ENCODE assay signal across 14 mouse cellular contexts in the genomic region with DNA sequence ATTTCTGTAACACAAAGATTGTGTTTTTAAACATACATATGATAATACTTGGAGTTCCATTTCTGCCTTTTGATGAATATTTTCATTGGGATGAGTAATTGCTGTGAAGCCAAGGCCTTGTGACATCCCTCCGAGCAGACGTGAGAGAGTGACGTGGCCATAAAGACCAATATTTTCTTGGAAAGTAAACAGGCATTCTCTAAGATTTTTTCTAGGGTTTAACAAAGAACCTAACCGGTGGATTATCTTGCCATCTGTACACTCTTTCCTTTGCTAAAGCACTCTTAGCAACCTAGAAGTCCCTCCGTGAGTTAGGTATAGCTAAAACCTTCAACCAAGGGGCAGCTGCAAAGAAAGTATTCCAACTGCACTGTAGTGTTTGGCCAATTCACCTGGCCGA.
"Had no signal": no experiment of that assay in that cellular context is flagged by ENCODE, and none has a peak within 500 bp of the region (broad histone marks: within the 10 kb centered on the region; RNA-seq: fewer than 3 reads in every experiment).

No protein-coding gene starts in this region.

- H3K36me3 ChIP-seq: limb, embryonic 15.5 days had no signal

- H3K27me3 ChIP-seq: limb, embryonic 12.5 days; limb, embryonic 15.5 days had no signal

- DNase-seq: kidney, postnatal 14 days; kidney, postnatal 4 days; left cerebral cortex, postnatal 4 days; liver, postnatal 0 days; lung, embryonic 14.5 days; midbrain, embryonic 14.5 days; thymus, adult 18-20 months; thymus, postnatal 36 days had no signal

- H3K9me3 ChIP-seq: limb, embryonic 12.5 days; limb, embryonic 15.5 days had no signal

- H3K4me2 ChIP-seq: limb, embryonic 12.5 days; limb, embryonic 15.5 days; liver, embryonic 11.5 days; lung, embryonic 14.5 days had no signal

- ATAC-seq: liver, postnatal 0 days; lung, postnatal 0 days had no signal

- H3K27ac ChIP-seq: limb, embryonic 12.5 days; limb, embryonic 15.5 days; liver, embryonic 14.5 days; macrophage had no signal

- H3K4me1 ChIP-seq: limb, embryonic 12.5 days; limb, embryonic 15.5 days had no signal

- H3K9ac ChIP-seq: limb, embryonic 12.5 days; limb, embryonic 15.5 days; liver, embryonic 14.5 days; liver, postnatal 0 days; lung, embryonic 14.5 days had no signal

- H3K4me3 ChIP-seq: limb, embryonic 12.5 days; limb, embryonic 15.5 days had no signal
